Mouse (Mus musculus) megakaryocyte, embryonic 14.5 days (primary cell): ENCODE data around the gene Mbd3l2. TPM values are rescaled to one million over a fixed set of nuclear protein-coding genes. Genes with fewer than 3 reads are reported as not detected.
"Not testable (repeated sequence)": the region's sequence is repeated elsewhere in the genome, so short reads cannot be mapped to it uniquely, and the experiment has no call there.

Experiments
- H3K27me3 ChIP-seq: replicated peaks from 2 replicates; pipeline ENCODE3; 2012; ENCODE audit warnings: inconsistent platforms
- H3K36me3 ChIP-seq: replicated peaks from 2 replicates; pipeline ENCODE3; 2012; ENCODE audit warnings: low read length, inconsistent platforms, mixed read lengths
- H3K4me1 ChIP-seq: 2 replicates; pipeline ENCODE4 v1.6.1; 2012; ENCODE audit warnings: inconsistent platforms
- H3K4me3 ChIP-seq: replicated peaks from 2 replicates; pipeline ENCODE3; 2012; ENCODE audit warnings: moderate library complexity, mild to moderate bottlenecking, inconsistent platforms
- H3K9me3 ChIP-seq: 2 replicates; pipeline ENCODE4 v1.6.1; 2012; ENCODE audit warnings: inconsistent platforms
- FLI1 ChIP-seq: IDR thresholded peaks from 2 replicates; pipeline ENCODE4 v1.6.1; 2012; ENCODE audit warnings: low read length, inconsistent platforms, mixed read lengths
- GATA1 ChIP-seq: IDR thresholded peaks from 3 replicates; pipeline ENCODE4 v1.6.1; 2012; ENCODE audit warnings: mixed read lengths, low read length, inconsistent platforms, borderline replicate concordance
- polyA plus RNA-seq: library from polyadenylated mRNA; stranded (reverse); fragments of >175 nt; gene quantifications from 2 replicates; pipeline ENCODE4 v1.2.3, GENCODE M21; 2012; ENCODE audit warnings: low replicate concordance; ENCODE audit not compliant: insufficient read depth

Mbd3l2 gene
- not detected in 2 replicates for polyA plus RNA-seq

GRCm38 (mm10) chr9:18430354-18430753, at the start of gene Mbd3l2:
Mbd3l2 (plus strand) TSS chr9:18430654.
- TF ChIP-seq FLI1 = no peak
- no peak for TF ChIP-seq GATA1
- Histone ChIP-seq H3K4me3 (no peak within 1 kb of the TSS), H3K9me3 (peaks cover 18% of the 10 kb centered on the region; the same call in 1 of the 2 replicates), H3K27me3 (no peaks in the 10 kb centered on the region), H3K36me3 (no peaks in the 10 kb centered on the region), H3K4me1 (no peaks in the 10 kb centered on the region)

- Histone ChIP-seq H3K36me3 (no peaks in the 10 kb centered on the region), H3K4me3 (no peak overlapping the region), H3K9me3 (0 out of 2 replicates have a peak, but pooled peaks cover 3% of the 10 kb centered on the region), H3K4me1 (no peaks in the 10 kb centered on the region), H3K27me3 (no peaks in the 10 kb centered on the region)
- TF ChIP-seq FLI1 (no peak), GATA1 (no peak)
These were observed 44.7 kb upstream of the Mbd3l2 start for GRCm38 (mm10) chr9:18385782-18386181.

- no peaks in the 10 kb centered on the region for H3K4me1 ChIP-seq
- no peak overlapping the region for H3K4me3 ChIP-seq
- TF ChIP-seq GATA1 (no peak), FLI1 (no peak)
- H3K36me3 ChIP-seq = no peaks in the 10 kb centered on the region
- H3K9me3 ChIP-seq = no peaks in the 10 kb centered on the region
- H3K27me3 ChIP-seq = no peaks in the 10 kb centered on the region
These were observed 30.8 kb upstream of the Mbd3l2 start for GRCm38 (mm10) chr9:18399629-18400028.

- H3K4me3 ChIP-seq, H3K9me3 ChIP-seq, H3K27me3 ChIP-seq, H3K36me3 ChIP-seq, H3K4me1 ChIP-seq: not testable (repeated sequence)
These were observed 27.6 kb upstream of the Mbd3l2 start, which contains the start of gene Naalad2 for GRCm38 (mm10) chr9:18402895-18403294. Naalad2 (minus strand) TSS chr9:18402995.

GRCm38 (mm10) chr9:18404118-18404517, 26.3 kb upstream of the Mbd3l2 start, which contains the start of gene Ubtfl1:
Ubtfl1 (plus strand) TSS chr9:18404418.
- Histone ChIP-seq H3K4me1 (no peaks in the 10 kb centered on the region), H3K4me3 (no peak within 1 kb of the TSS), H3K36me3 (no peaks in the 10 kb centered on the region), H3K9me3 (no peaks in the 10 kb centered on the region), H3K27me3 (no peaks in the 10 kb centered on the region)
- no peak for TF ChIP-seq FLI1
- no peak for TF ChIP-seq GATA1

DNA sequence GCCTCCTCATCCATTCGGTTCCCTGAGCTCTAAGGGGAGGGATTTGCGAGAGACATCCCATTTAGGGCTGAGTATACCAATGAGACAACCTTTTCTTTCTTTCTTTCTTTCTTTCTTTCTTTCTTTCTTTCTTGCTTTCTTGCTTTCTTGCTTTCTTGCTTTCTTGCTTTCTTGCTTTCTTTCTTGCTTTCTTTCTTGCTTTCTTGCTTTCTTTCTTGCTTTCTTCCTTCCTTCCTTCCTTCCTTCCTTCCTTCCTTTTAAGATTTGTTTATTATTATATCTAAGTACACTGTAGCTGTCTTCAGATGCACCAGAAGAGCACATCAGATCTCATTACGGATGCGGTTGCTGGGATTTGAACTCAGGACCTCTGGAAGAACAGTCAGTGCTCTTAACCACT, 18.1 kb upstream of the Mbd3l2 start:
- not testable (repeated sequence) for H3K9me3 ChIP-seq, H3K36me3 ChIP-seq, H3K4me1 ChIP-seq, H3K27me3 ChIP-seq, H3K4me3 ChIP-seq

DNA sequence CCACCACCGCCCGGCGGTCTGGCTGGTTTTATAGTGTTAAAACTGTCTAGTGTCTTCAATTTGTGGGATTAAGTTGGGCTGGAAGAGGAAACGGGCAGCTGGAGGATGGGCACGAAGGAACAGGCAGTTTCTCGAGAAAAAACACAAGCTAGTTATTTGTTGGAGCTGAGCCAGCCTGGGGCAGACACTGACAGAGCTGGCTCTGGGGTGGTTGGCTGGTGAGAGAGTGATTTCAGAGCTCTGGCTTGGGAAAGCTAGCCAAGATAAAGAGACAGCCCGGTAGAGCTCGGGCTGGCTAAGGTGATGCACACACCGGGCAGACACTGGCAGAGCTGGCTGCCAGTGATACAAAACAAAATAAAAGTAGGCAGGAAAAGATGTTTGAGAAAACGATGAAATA, 1.2 kb downstream of the Mbd3l2 start:
- Histone ChIP-seq H3K36me3 (no peaks in the 10 kb centered on the region), H3K4me1 (no peaks in the 10 kb centered on the region), H3K4me3 (no peak overlapping the region), H3K9me3 (peaks cover 18% of the 10 kb centered on the region; the same call in 1 of the 2 replicates), H3K27me3 (no peaks in the 10 kb centered on the region)
- no peak for TF ChIP-seq GATA1
- no peak for TF ChIP-seq FLI1

DNA sequence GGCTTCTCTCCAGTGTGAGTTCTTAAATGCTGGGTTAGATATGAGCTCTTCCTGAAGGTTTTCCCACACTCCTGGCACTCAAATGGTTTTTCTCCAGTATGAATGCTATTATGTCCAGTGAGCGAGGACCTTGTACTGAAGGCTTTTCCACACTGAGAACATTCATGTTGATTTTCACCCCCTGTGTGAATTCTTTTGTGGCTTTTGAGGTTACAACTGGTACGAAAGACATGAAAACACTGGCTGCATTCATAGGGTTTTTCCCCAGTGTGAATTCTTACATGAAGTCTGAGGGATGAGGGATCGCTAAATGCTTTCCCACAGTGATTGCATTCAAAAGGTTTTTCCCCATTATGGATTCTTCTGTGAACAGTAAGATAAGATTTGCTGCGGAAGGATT, 26.1 kb downstream of the Mbd3l2 start:
- Histone ChIP-seq H3K4me3 (no peak overlapping the region), H3K27me3 (no peaks in the 10 kb centered on the region), H3K36me3 (no peaks in the 10 kb centered on the region), H3K9me3 (peaks cover 6% of the 10 kb centered on the region), H3K4me1 (no peaks in the 10 kb centered on the region)
- no peak for TF ChIP-seq FLI1
- no peak for TF ChIP-seq GATA1

GRCm38 (mm10) chr9:18467350-18467749, 36.9 kb downstream of the Mbd3l2 start:
- H3K27me3 ChIP-seq = no peaks in the 10 kb centered on the region
- no peak for TF ChIP-seq FLI1
- H3K36me3 ChIP-seq = no peaks in the 10 kb centered on the region
- H3K4me1 ChIP-seq = no peaks in the 10 kb centered on the region
- H3K4me3 ChIP-seq = no peak overlapping the region
- peaks cover 7% of the 10 kb centered on the region; the same call in 1 of the 2 replicates for H3K9me3 ChIP-seq

GRCm38 (mm10) chr9:18468005-18468404, 37.6 kb downstream of the Mbd3l2 start:
- Histone ChIP-seq H3K4me3 (no peak overlapping the region), H3K36me3 (no peaks in the 10 kb centered on the region), H3K27me3 (no peaks in the 10 kb centered on the region), H3K9me3 (peaks cover 3% of the 10 kb centered on the region; the same call in 1 of the 2 replicates), H3K4me1 (peaks cover 4% of the 10 kb centered on the region)
- TF ChIP-seq GATA1 (no peak), FLI1 (no peak)

GRCm38 (mm10) chr9:18473324-18474128, 43.1 kb downstream of the Mbd3l2 start:
- TF ChIP-seq GATA1 (no peak), FLI1 (no peak)
- no peaks in the 10 kb centered on the region for H3K27me3 ChIP-seq
- peaks cover 12% of the 10 kb centered on the region for H3K4me1 ChIP-seq
- no peaks in the 10 kb centered on the region for H3K9me3 ChIP-seq
- H3K4me3 ChIP-seq = peak overlapping the region; percentile 92
- H3K36me3 ChIP-seq = no peaks in the 10 kb centered on the region
